Mouse (Mus musculus): Measurements from ENCODE around the gene Pias3. TPM values are rescaled to one million over a fixed set of nuclear protein-coding genes. Genes with fewer than 3 reads are reported as not detected.
"Not testable (repeated sequence)": the region's sequence is repeated elsewhere in the genome, so short reads cannot be mapped to it uniquely, and the experiment has no call there.

Gene Pias3
- total and polyA plus RNA-seq, 3 experiments: 5.9 to 21.4 (median 13.1) TPM

GRCm38 (mm10) chr3:96737013-96737740 lies 41.0 kb downstream of the Pias3 start:
- DNase-seq (ENCODE audit: extremely low read depth): no peak
- Histone ChIP-seq H3K4me1 (ENCODE audit: control insufficient read depth in 1 of 2, insufficient read depth in 2 of 2) (peaks cover 3 to 38% of the 10 kb centered on the region in 2 experiments; a peak in 3 of 4 replicates), H3K27me3 (replicated peaks) (no peaks in the 10 kb centered on the region), H3K36me3 (replicated peaks in 1 of 2; ENCODE audit: control insufficient read depth in 1 of 2, insufficient read depth in 1 of 2, low read length in 1 of 2) (peaks cover 0 to 20% of the 10 kb centered on the region in 2 experiments), H3K4me2 (ENCODE audit: insufficient read depth, low read depth, poor library complexity, severe bottlenecking) (no peak overlapping the region), H3K9me3 (replicated peaks; ENCODE audit: low read length) (no peaks in the 10 kb centered on the region), H3K9ac (ENCODE audit: insufficient read depth, low read depth) (no peak overlapping the region), H3K79me2 (replicated peaks; ENCODE audit: control insufficient read depth, extremely low read depth, insufficient read depth, poor library complexity, severe bottlenecking) (peaks cover 13% of the 10 kb centered on the region; the same call in 1 of the 2 replicates), H3K4me3 (replicated peaks in 1 of 3; ENCODE audit: low read depth in 2 of 3, low read length in 2 of 3, poor library complexity in 1 of 3) (no peak overlapping the region), H3K27ac (ENCODE audit: insufficient read depth, low read depth) (no peak overlapping the region)
- in situ Hi-C loops (cut with MboI; ENCODE audit: low pct_ligation_motif_present, low pct_unique_long_range_greater_than_20kb, low sequenced_read_pairs): no loop called here
- dilution Hi-C loops (cut with MboI; ENCODE audit: extremely low pct_ligation_motif_present, extremely low pct_unique_long_range_greater_than_20kb, low sequenced_read_pairs): no loop called here
- TF ChIP-seq TCF12 (IDR thresholded peaks at IDR 0.05; ENCODE audit: low read depth, low read length) (no peak), JUND (conservative IDR thresholded peaks at IDR 0.05; ENCODE audit: low read depth, low read length) (no peak), ELF1 (IDR thresholded peaks at IDR 0.05; ENCODE audit: low read depth, low read length) (no peak), USF2 (conservative IDR thresholded peaks at IDR 0.05; ENCODE audit: low read depth, low read length) (no peak), MXI1 (IDR thresholded peaks at IDR 0.05; ENCODE audit: low read depth, low read length) (no peak), CHD2 (IDR thresholded peaks at IDR 0.05; ENCODE audit: low read length) (no peak), RCOR1 (conservative IDR thresholded peaks at IDR 0.05; ENCODE audit: low read depth, low read length) (no peak), ETS1 (conservative IDR thresholded peaks at IDR 0.05; ENCODE audit: low read depth, low read length) (no peak), HCFC1 (IDR thresholded peaks at IDR 0.05; ENCODE audit: low read depth, low read length) (no peak)

- peaks cover 3 to 38% of the 10 kb centered on the region in 2 experiments; a peak in 3 of 4 replicates for H3K4me1 ChIP-seq (ENCODE audit: control insufficient read depth in 1 of 2, insufficient read depth in 2 of 2)
- in situ Hi-C loops (cut with MboI; ENCODE audit: low pct_ligation_motif_present, low pct_unique_long_range_greater_than_20kb, low sequenced_read_pairs): no loop called here
- TF ChIP-seq USF2 (conservative IDR thresholded peaks at IDR 0.05; ENCODE audit: low read depth, low read length) (no peak), CHD1 (IDR thresholded peaks at IDR 0.05; ENCODE audit: low read depth, low read length) (no peak), PAX5 (IDR thresholded peaks at IDR 0.05; ENCODE audit: low read length) (no peak), ZNF384 (IDR thresholded peaks at IDR 0.05; ENCODE audit: low read depth, low read length) (no peak)
Observed at GRCm38 (mm10) chr3:96737995-96738394, 41.8 kb downstream of the Pias3 start.

GRCm38 (mm10) chr3:96740279-96740678 lies 44.1 kb downstream of the Pias3 start:
- H3K9me3 ChIP-seq (replicated peaks; ENCODE audit: low read length); DNase-seq (ENCODE audit: extremely low read depth); H3K9ac ChIP-seq (ENCODE audit: insufficient read depth, low read depth); dilution Hi-C loops (cut with MboI; ENCODE audit: extremely low pct_ligation_motif_present, extremely low pct_unique_long_range_greater_than_20kb, low sequenced_read_pairs); H3K27ac ChIP-seq (ENCODE audit: insufficient read depth, low read depth); H3K4me2 ChIP-seq (ENCODE audit: insufficient read depth, low read depth, poor library complexity, severe bottlenecking); H3K4me3 ChIP-seq (replicated peaks in 1 of 3; ENCODE audit: low read depth in 2 of 3, low read length in 2 of 3, poor library complexity in 1 of 3); H3K27me3 ChIP-seq (replicated peaks); in situ Hi-C loops (cut with MboI; ENCODE audit: low pct_ligation_motif_present, low pct_unique_long_range_greater_than_20kb, low sequenced_read_pairs): not testable (repeated sequence)
- TF ChIP-seq SMC3 (IDR thresholded peaks at IDR 0.05; ENCODE audit: low read depth, low read length) (0 out of 2 replicates have a peak, but pooled peaks have one; percentile 6), CTCF (conservative IDR thresholded peaks at IDR 0.05 in 1 of 2, IDR thresholded peaks at IDR 0.05 in 1 of 2; ENCODE audit: low read depth in 2 of 2, low read length in 2 of 2) (peak in 1 of 2 experiments; percentile 46; a peak in 2 of 4 replicates), MYC (IDR thresholded peaks at IDR 0.05; ENCODE audit: low read depth, low read length) (peak; percentile 77; the same call in 1 of the 2 replicates), RAD21 (IDR thresholded peaks at IDR 0.05; ENCODE audit: low read depth, low read length) (peak; percentile 28)
- peaks cover 0 to 25% of the 10 kb centered on the region in 2 experiments; a peak in 2 of 4 replicates for H3K4me1 ChIP-seq (ENCODE audit: control insufficient read depth in 1 of 2, insufficient read depth in 2 of 2)
- H3K79me2 ChIP-seq (replicated peaks; ENCODE audit: control insufficient read depth, extremely low read depth, insufficient read depth, poor library complexity, severe bottlenecking): peaks cover 15% of the 10 kb centered on the region; the same call in 1 of the 2 replicates
- peaks cover 0 to 28% of the 10 kb centered on the region in 2 experiments for H3K36me3 ChIP-seq (replicated peaks in 1 of 2; ENCODE audit: control insufficient read depth in 1 of 2, insufficient read depth in 1 of 2, low read length in 1 of 2)

More at GRCm38 (mm10) chr3:96737995-96738394, 41.8 kb downstream of the Pias3 start:
- Histone ChIP-seq H3K27me3 (replicated peaks) (no peaks in the 10 kb centered on the region), H3K9ac (ENCODE audit: insufficient read depth, low read depth) (no peak overlapping the region), H3K9me3 (replicated peaks; ENCODE audit: low read length) (no peaks in the 10 kb centered on the region), H3K4me3 (replicated peaks in 1 of 3; ENCODE audit: low read depth in 2 of 3, low read length in 2 of 3, poor library complexity in 1 of 3) (no peak overlapping the region), H3K79me2 (replicated peaks; ENCODE audit: control insufficient read depth, extremely low read depth, insufficient read depth, poor library complexity, severe bottlenecking) (peaks cover 13% of the 10 kb centered on the region; the same call in 1 of the 2 replicates), H3K27ac (ENCODE audit: insufficient read depth, low read depth) (no peak overlapping the region), H3K4me2 (ENCODE audit: insufficient read depth, low read depth, poor library complexity, severe bottlenecking) (no peak overlapping the region), H3K36me3 (replicated peaks in 1 of 2; ENCODE audit: control insufficient read depth in 1 of 2, insufficient read depth in 1 of 2, low read length in 1 of 2) (peaks cover 0 to 18% of the 10 kb centered on the region in 2 experiments)
- no peak for DNase-seq (ENCODE audit: extremely low read depth)
- dilution Hi-C loops (cut with MboI; ENCODE audit: extremely low pct_ligation_motif_present, extremely low pct_unique_long_range_greater_than_20kb, low sequenced_read_pairs): no loop called here
